Mouse (Mus musculus) kidney, embryonic 14.5 days (tissue): ENCODE measurements around the gene Sart1. TPM values are rescaled to one million over a fixed set of nuclear protein-coding genes. Genes with fewer than 3 reads are reported as not detected.

Experiments used
- ATAC-seq: fragments of 200-750 bp; cut with Nextera tagmentation; 2 replicates; pipeline ENCODE4 v1.8.0; 2017; ENCODE audit warnings: moderate number of reproducible peaks, mild to moderate bottlenecking, moderate TSS enrichment, moderate library complexity; ENCODE audit not compliant: low FRiP score, low TSS enrichment
- H3K27ac ChIP-seq: fragments of 300-500 bp; sonication (generic); 2 replicates; pipeline ENCODE4 v1.5.1; 2014; ENCODE audit warnings: low read depth, mild to moderate bottlenecking, low read length, moderate library complexity, mixed read lengths
- H3K27me3 ChIP-seq: fragments of 300-500 bp; sonication (generic); 2 replicates; pipeline ENCODE4 v1.6.1; 2014; ENCODE audit warnings: mild to moderate bottlenecking, low read length; ENCODE audit not compliant: control insufficient read depth, insufficient read depth
- H3K36me3 ChIP-seq: fragments of 300-500 bp; sonication (generic); 2 replicates; pipeline ENCODE4 v1.6.1; 2014; ENCODE audit warnings: low read length, mixed read lengths; ENCODE audit not compliant: control insufficient read depth, insufficient read depth
- H3K4me1 ChIP-seq: fragments of 300-500 bp; sonication (generic); 2 replicates; pipeline ENCODE4 v1.6.1; 2014; ENCODE audit warnings: low read length, mixed read lengths; ENCODE audit not compliant: control insufficient read depth, insufficient read depth
- H3K4me2 ChIP-seq: fragments of 300-500 bp; sonication (generic); replicated peaks from 2 replicates; pipeline ENCODE4 v1.6.1; 2014; ENCODE audit warnings: low read depth, mild to moderate bottlenecking, low read length
- H3K4me3 ChIP-seq: fragments of 300-500 bp; sonication (generic); 2 replicates; pipeline ENCODE4 v1.5.1; 2014; ENCODE audit warnings: mild to moderate bottlenecking, low read length
- H3K9ac ChIP-seq: fragments of 300-500 bp; sonication (generic); 2 replicates; pipeline ENCODE4 v1.6.1; 2014; ENCODE audit warnings: low read depth, mild to moderate bottlenecking, low read length, moderate library complexity
- H3K9me3 ChIP-seq: fragments of 300-500 bp; sonication (generic); 2 replicates; pipeline ENCODE4 v1.6.1; 2016; ENCODE audit warnings: low read length; ENCODE audit not compliant: control insufficient read depth
- WGBS: fragments of 180-500 bp; shearing (Covaris S2); extraction: QIAGEN DNeasy Blood & Tissue Kit; methylation state at CpG from one replicate; pipeline ENCODE4 v1.1.7; 2014; 5-methylcytosine and 5-hydroxymethylcytosine counted together
- polyA plus RNA-seq: library from polyadenylated mRNA; unstranded; fragments of >200 nt; fragmentation: Nextera tagmentation; extraction: Ambion mirVana; gene quantifications from 2 replicates; pipeline ENCODE4 v1.2.1, GENCODE M21; 2014

Gene Sart1
- polyA plus RNA-seq, 1 experiment from 2014 or later: 74.2 TPM

- H3K4me1 ChIP-seq: peaks cover 8% of the 10 kb centered on the region; the same call in 1 of the 2 replicates
- H3K4me3 ChIP-seq: no peak overlapping the region
- H3K27me3 ChIP-seq: no peaks in the 10 kb centered on the region
- WGBS: 66% methylated on average over 4 of the region's 4 CpGs
- H3K36me3 ChIP-seq: no peaks in the 10 kb centered on the region
- no peaks in the 10 kb centered on the region for H3K9me3 ChIP-seq
- ATAC-seq: no peak
- H3K9ac ChIP-seq: no peak overlapping the region
- H3K27ac ChIP-seq: no peak overlapping the region
- no peak overlapping the region for H3K4me2 ChIP-seq
Measured at GRCm38 (mm10) chr19:5392892-5393291, 4.4 kb upstream of the Sart1 start.

DNA sequence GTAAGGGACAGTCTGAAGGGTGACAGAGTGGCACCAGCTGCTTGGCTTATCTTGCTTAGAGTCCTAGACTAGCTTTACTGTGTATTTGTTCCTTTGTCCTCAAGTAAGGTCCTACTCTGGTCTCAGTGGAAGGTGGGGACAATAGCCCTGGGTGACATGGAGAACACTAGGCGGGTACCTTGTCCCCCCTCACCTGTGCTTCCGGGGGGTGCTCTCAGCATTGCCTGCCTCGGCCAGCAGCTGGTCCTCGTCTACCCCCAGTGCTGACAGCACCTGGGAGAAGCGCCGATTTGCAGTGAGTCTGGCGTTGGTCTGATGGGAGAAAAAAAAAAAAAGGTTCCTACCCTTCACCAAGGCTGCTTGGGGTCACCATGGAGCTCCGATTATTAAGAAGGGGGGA is 1.9 kb upstream of the Sart1 start:
- Histone ChIP-seq H3K4me1 (peaks cover 16% of the 10 kb centered on the region), H3K9me3 (no peaks in the 10 kb centered on the region), H3K9ac (peak overlapping the region; percentile 47; the same call in 1 of the 2 replicates), H3K4me2 (peak overlapping the region; percentile 60), H3K4me3 (peak overlapping the region; percentile 97), H3K27me3 (no peaks in the 10 kb centered on the region), H3K27ac (peak overlapping the region; percentile 6; the same call in 1 of the 2 replicates), H3K36me3 (peaks cover 8% of the 10 kb centered on the region; the same call in 1 of the 2 replicates)
- 69% methylated on average over 8 of the region's 8 CpGs for WGBS
- no peak for ATAC-seq

- ATAC-seq: no peak; the same call in 1 of the 2 replicates
Measured at GRCm38 (mm10) chr19:5389647-5390046, 1.1 kb upstream of the Sart1 start.

DNA sequence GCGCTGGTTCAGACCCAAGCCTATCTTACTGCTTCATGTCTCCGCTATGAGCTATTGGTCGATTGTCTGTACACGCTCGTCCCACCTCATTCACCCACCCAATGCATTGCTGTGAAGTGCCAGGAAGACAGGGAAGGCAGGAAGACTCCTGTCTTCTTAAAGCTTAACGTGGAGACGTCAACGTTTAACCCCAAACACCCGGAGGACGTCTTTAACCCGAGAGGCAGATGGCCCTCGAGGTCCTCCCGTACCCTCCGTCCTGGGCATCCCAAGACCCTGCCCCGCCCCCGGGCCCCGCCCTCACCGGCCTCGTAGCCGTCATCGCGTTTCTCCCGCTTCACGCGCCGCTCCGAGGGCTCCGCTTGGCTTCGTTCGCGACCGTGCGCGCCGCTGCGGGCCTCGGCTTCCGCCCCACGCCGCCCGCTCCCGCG is 477 bp downstream of the Sart1 start:
- H3K27ac ChIP-seq: peak overlapping the region; percentile 76; the same call in 1 of the 2 replicates
- H3K27me3 ChIP-seq: no peaks in the 10 kb centered on the region
- WGBS: under 1% methylated on average over 43 of the region's 43 CpGs
- H3K9me3 ChIP-seq: no peaks in the 10 kb centered on the region
- peaks cover 16% of the 10 kb centered on the region for H3K4me1 ChIP-seq
- ATAC-seq: peak; percentile 42; the same call in 1 of the 2 replicates
- peak overlapping the region; percentile 95 for H3K9ac ChIP-seq
- H3K4me2 ChIP-seq: peak overlapping the region; percentile 72
- H3K36me3 ChIP-seq: peaks cover 32% of the 10 kb centered on the region
- peak overlapping the region; percentile 97 for H3K4me3 ChIP-seq

More at GRCm38 (mm10) chr19:5389647-5390046, 1.1 kb upstream of the Sart1 start:
- Histone ChIP-seq H3K27me3 (no peaks in the 10 kb centered on the region), H3K36me3 (peaks cover 16% of the 10 kb centered on the region), H3K27ac (peak overlapping the region; percentile 6; the same call in 1 of the 2 replicates), H3K4me3 (peak overlapping the region; percentile 97), H3K9ac (peak overlapping the region; percentile 47; the same call in 1 of the 2 replicates), H3K4me1 (peaks cover 16% of the 10 kb centered on the region), H3K4me2 (peak overlapping the region; percentile 60), H3K9me3 (no peaks in the 10 kb centered on the region)
- WGBS: 22% methylated on average over 12 of the region's 12 CpGs

GRCm38 (mm10) chr19:5384715-5385114 is 3.8 kb downstream of the Sart1 start:
- 96% methylated on average over 8 of the region's 8 CpGs for WGBS
- H3K36me3 ChIP-seq: peaks cover 65% of the 10 kb centered on the region

DNA sequence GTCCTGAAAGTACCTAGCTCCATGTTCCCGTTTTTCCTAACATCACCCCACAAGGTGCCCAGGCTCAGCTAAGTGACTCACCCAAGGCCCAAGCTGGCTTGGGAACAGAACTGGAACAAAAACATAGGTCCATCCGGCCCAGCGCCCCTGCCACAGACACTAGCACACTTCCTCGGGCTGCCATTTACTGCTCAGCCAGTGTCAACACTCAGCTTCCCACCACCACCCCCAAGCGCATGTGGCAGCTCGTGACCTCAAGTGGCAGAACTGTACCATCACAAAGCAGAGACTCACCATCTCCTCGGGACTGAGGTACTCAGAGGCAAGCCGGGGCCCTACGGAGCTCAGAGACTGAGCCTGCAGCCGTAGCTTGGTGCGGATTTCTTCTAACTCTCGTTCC is 5.2 kb downstream of the Sart1 start:
- WGBS: 96% methylated on average over 12 of the region's 12 CpGs
- H3K36me3 ChIP-seq: peaks cover 79% of the 10 kb centered on the region
- H3K27me3 ChIP-seq: no peaks in the 10 kb centered on the region
- H3K4me1 ChIP-seq: peaks cover 8% of the 10 kb centered on the region
- no peak overlapping the region for H3K4me3 ChIP-seq
- no peaks in the 10 kb centered on the region for H3K9me3 ChIP-seq
- no peak for ATAC-seq
- H3K27ac ChIP-seq: no peak overlapping the region
- H3K9ac ChIP-seq: no peak overlapping the region
- no peak overlapping the region for H3K4me2 ChIP-seq

More at GRCm38 (mm10) chr19:5384715-5385114, 3.8 kb downstream of the Sart1 start:
- Histone ChIP-seq H3K4me1 (peaks cover 8% of the 10 kb centered on the region), H3K27ac (no peak overlapping the region), H3K27me3 (no peaks in the 10 kb centered on the region), H3K9ac (no peak overlapping the region), H3K4me3 (no peak overlapping the region), H3K4me2 (no peak overlapping the region), H3K9me3 (no peaks in the 10 kb centered on the region)
- no peak for ATAC-seq

GRCm38 (mm10) chr19:5377446-5377845 is 11.1 kb downstream of the Sart1 start:
- H3K27me3 ChIP-seq: no peaks in the 10 kb centered on the region
- no peak overlapping the region for H3K9ac ChIP-seq
- H3K9me3 ChIP-seq: no peaks in the 10 kb centered on the region
- H3K4me2 ChIP-seq: no peak overlapping the region
- WGBS: 95% methylated on average over 1 of the region's 1 CpGs
- H3K27ac ChIP-seq: no peak overlapping the region
- H3K4me3 ChIP-seq: no peak overlapping the region
- no peak for ATAC-seq
- no peaks in the 10 kb centered on the region for H3K4me1 ChIP-seq
- H3K36me3 ChIP-seq: peaks cover 64% of the 10 kb centered on the region

DNA sequence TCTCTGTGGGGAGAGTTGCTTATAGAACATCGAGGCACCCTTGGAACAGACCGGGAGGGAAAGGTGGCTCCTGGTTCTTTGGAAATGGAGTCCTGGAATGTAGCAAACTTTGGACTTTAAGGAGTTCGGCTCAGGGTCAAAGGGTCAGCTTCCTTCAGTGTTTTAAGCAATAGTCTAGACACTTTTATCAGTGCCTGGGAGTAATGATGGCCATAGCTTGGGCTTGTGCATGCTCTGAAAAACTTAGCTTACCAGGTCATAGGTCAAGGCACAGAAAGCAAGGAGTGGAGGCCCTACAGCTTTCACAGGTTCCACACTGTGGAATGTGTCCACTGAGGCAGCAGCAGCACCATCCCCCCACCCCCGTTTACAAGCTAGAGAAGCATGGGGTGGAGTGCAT is 13.8 kb downstream of the Sart1 start:
- Histone ChIP-seq H3K9me3 (no peaks in the 10 kb centered on the region), H3K4me2 (no peak overlapping the region), H3K4me1 (no peaks in the 10 kb centered on the region), H3K4me3 (no peak overlapping the region), H3K27ac (no peak overlapping the region), H3K9ac (no peak overlapping the region), H3K36me3 (peaks cover 62% of the 10 kb centered on the region), H3K27me3 (no peaks in the 10 kb centered on the region)
- 68% methylated on average over 4 of the region's 4 CpGs for WGBS
- no peak for ATAC-seq

GRCm38 (mm10) chr19:5374177-5374576 is 14.3 kb downstream of the Sart1 start:
- Histone ChIP-seq H3K4me1 (no peaks in the 10 kb centered on the region), H3K27ac (no peak overlapping the region), H3K9ac (no peak overlapping the region), H3K9me3 (no peaks in the 10 kb centered on the region), H3K36me3 (peaks cover 62% of the 10 kb centered on the region), H3K27me3 (no peaks in the 10 kb centered on the region), H3K4me2 (no peak overlapping the region), H3K4me3 (no peak overlapping the region)
- ATAC-seq: no peak
- 88% methylated on average over 4 of the region's 4 CpGs for WGBS
